Mouse (Mus musculus) lung, embryonic 15.5 days (tissue): ENCODE measurements around the gene Wfdc3. TPM values are rescaled to one million over a fixed set of nuclear protein-coding genes. Genes with fewer than 3 reads are reported as not detected.
A peak's percentile ranks its signal among the peaks of the same experiment; 100 is the strongest.

Source experiments
- ATAC-seq: fragments of 200-750 bp; cut with Nextera tagmentation; 2 replicates; pipeline ENCODE4 v1.8.0; 2017; ENCODE audit warnings: moderate number of reproducible peaks, borderline replicate concordance; ENCODE audit not compliant: low FRiP score, low TSS enrichment; ENCODE audit errors: extremely low read depth
- H3K27ac ChIP-seq: fragments of 300-500 bp; sonication (generic); 2 replicates; pipeline ENCODE4 v1.5.1; 2015; ENCODE audit warnings: moderate library complexity, mild to moderate bottlenecking, inconsistent platforms
- H3K27me3 ChIP-seq: fragments of 300-500 bp; sonication (generic); 2 replicates; pipeline ENCODE4 v1.6.1; 2015; ENCODE audit warnings: inconsistent platforms
- H3K36me3 ChIP-seq: fragments of 300-500 bp; sonication (generic); 2 replicates; pipeline ENCODE4 v1.6.1; 2015; ENCODE audit warnings: inconsistent platforms
- H3K4me1 ChIP-seq: fragments of 300-500 bp; sonication (generic); 2 replicates; pipeline ENCODE4 v1.6.1; 2015; ENCODE audit warnings: inconsistent platforms
- H3K4me2 ChIP-seq: fragments of 300-500 bp; sonication (generic); 2 replicates; pipeline ENCODE4 v1.6.1; 2015; ENCODE audit warnings: inconsistent platforms, mild to moderate bottlenecking, moderate library complexity
- H3K4me3 ChIP-seq: fragments of 300-500 bp; sonication (generic); 2 replicates; pipeline ENCODE4 v1.5.1; 2015; ENCODE audit warnings: mild to moderate bottlenecking, inconsistent platforms
- H3K9ac ChIP-seq: fragments of 300-500 bp; sonication (generic); 2 replicates; pipeline ENCODE4 v1.6.1; 2015; ENCODE audit warnings: inconsistent platforms
- H3K9me3 ChIP-seq: fragments of 300-500 bp; sonication (generic); 2 replicates; pipeline ENCODE4 v1.6.1; 2016; ENCODE audit warnings: inconsistent platforms
- WGBS: fragments of 180-500 bp; shearing (Covaris S2); methylation state at CpG from one replicate; pipeline ENCODE4 v1.1.7; 2015; 5-methylcytosine and 5-hydroxymethylcytosine counted together
- polyA plus RNA-seq: library from polyadenylated mRNA; unstranded; fragments of >200 nt; fragmentation: Nextera tagmentation; extraction: Ambion mirVana; gene quantifications from 2 replicates; pipeline ENCODE4 v1.2.1, GENCODE M21; 2015

Wfdc3 gene
- polyA plus RNA-seq, result 1.9 and 2.3 TPM in 2 replicates

DNA sequence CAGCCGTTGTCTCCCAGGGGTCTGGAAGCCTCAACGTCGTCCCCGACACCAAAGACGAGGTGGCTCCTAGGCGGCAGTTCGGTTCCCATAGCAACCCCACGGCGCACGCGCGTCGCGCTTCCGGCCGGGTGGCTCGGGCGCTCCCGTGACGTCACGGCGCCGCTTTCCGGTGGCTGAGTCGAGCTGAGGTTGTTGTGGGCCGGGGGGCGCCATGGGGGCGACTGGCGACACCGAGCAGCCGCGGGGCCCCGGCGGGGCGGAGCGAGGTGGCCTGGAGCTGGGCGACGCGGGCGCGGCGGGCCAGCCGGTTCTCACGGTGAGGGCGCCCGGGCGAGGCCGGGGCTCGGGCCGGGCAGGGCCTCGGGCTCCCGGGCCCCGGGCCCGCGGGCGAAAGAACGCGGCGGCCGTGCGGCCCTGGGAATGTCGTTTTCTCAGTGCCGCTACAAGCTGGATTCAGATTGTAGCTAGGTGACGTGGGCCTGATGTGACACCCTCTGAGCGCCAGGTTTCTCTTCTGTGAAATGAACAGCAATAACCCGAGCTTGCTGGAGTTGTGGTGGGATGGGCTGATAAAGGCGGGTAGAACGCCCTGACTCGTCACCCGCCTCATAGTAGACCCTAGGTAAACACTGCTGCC is at the start of gene Wfdc3, which contains the start of gene Dnttip1:
Gene Wfdc3, minus strand, starts transcription at position 89 of the 637 bp plus-strand sequence.
Gene Dnttip1, plus strand, starts transcription at position 141 of the 637 bp plus-strand sequence.
- Histone ChIP-seq H3K36me3 (peaks cover 30% of the 10 kb centered on the region), H3K9ac (peak within 1 kb of the TSS; percentile 88), H3K9me3 (no peaks in the 10 kb centered on the region), H3K4me2 (peak within 1 kb of the TSS; percentile 82), H3K27ac (peak within 1 kb of the TSS; percentile 54), H3K4me1 (peaks cover 15% of the 10 kb centered on the region), H3K4me3 (peak within 1 kb of the TSS; percentile 77), H3K27me3 (no peaks in the 10 kb centered on the region)
- peak; percentile 88 for ATAC-seq
- WGBS, result under 1% methylated on average over 59 of the region's 70 CpGs

DNA sequence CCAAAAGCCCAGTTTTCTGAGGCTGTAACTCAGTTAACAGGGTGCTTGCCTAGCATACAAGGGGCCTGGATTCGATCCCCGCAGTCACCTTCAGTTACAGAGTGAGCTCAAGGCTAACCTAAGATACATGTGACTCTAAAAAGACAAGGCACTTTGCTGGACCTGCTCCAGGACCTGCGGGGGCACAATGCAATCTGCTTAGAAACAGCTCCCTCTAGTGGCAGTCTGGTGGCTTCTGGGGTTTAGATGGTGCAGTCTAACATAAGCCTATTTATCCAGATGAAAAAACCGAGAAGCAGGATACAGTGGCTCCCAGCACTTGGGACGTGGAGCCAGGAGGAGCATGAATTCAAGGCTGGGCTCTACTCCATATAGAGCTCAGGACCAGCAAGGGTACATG is 48.6 kb upstream of the Wfdc3 start:
- Histone ChIP-seq H3K36me3 (peaks cover 59% of the 10 kb centered on the region), H3K4me2 (no peak overlapping the region), H3K27me3 (no peaks in the 10 kb centered on the region), H3K9me3 (no peaks in the 10 kb centered on the region), H3K9ac (no peak overlapping the region), H3K4me1 (0 out of 2 replicates have a peak, but pooled peaks cover 2% of the 10 kb centered on the region), H3K27ac (no peak overlapping the region), H3K4me3 (no peak overlapping the region)
- no peak for ATAC-seq
- WGBS, result 32% methylated on average over 5 of the region's 5 CpGs

DNA sequence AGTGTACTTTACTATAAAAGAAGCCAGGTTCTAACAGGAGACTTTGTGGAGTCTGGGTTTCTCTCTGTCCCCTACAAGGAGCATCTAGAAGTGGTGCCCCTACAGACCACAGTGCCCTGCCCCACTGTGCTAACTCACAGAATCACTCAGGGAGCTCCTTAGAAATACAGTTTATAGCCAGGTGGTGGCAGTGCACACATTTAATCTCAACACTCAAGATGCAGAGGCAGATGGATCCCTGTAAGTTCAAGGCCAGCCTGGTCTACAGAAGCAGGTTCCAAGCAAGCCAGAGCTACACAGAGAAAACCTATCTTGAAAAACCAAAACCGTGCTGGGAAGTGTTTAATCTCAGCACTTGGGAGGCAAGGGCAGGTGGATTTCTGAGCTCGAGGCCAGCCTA is 48.0 kb upstream of the Wfdc3 start:
- no peak for ATAC-seq
- Histone ChIP-seq H3K27me3 (no peaks in the 10 kb centered on the region), H3K27ac (no peak overlapping the region), H3K9me3 (no peaks in the 10 kb centered on the region), H3K9ac (no peak overlapping the region), H3K4me2 (no peak overlapping the region), H3K4me1 (peaks cover 3% of the 10 kb centered on the region; the same call in 1 of the 2 replicates), H3K4me3 (no peak overlapping the region), H3K36me3 (peaks cover 54% of the 10 kb centered on the region)
- WGBS, result 94% methylated on average over 2 of the region's 2 CpGs

DNA sequence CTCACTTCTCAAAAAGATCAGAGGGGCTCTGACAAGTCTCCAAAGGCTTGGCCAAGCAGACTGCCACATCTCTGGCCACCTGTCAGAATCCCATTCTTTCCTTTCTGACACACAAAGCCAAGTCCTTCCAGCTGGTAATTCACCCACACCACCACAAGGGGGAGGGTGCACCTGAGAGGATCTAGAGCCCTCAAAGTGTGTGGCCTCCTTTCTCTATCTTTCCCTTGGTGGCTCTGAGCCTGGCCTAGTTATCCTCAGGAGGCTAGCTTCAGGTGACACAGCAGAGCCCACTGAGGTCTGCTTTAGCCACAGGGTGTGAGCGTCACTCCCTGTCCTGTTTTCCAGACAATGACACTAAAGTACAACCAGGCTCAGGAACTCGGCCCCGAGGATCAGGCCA is 47.5 kb upstream of the Wfdc3 start:
- Histone ChIP-seq H3K27ac (no peak overlapping the region), H3K9ac (no peak overlapping the region), H3K4me2 (no peak overlapping the region), H3K4me3 (no peak overlapping the region), H3K36me3 (peaks cover 50% of the 10 kb centered on the region), H3K4me1 (peaks cover 9% of the 10 kb centered on the region; the same call in 1 of the 2 replicates), H3K27me3 (no peaks in the 10 kb centered on the region), H3K9me3 (no peaks in the 10 kb centered on the region)
- WGBS, result 67% methylated on average over 3 of the region's 3 CpGs
- ATAC-seq, result no peak

DNA sequence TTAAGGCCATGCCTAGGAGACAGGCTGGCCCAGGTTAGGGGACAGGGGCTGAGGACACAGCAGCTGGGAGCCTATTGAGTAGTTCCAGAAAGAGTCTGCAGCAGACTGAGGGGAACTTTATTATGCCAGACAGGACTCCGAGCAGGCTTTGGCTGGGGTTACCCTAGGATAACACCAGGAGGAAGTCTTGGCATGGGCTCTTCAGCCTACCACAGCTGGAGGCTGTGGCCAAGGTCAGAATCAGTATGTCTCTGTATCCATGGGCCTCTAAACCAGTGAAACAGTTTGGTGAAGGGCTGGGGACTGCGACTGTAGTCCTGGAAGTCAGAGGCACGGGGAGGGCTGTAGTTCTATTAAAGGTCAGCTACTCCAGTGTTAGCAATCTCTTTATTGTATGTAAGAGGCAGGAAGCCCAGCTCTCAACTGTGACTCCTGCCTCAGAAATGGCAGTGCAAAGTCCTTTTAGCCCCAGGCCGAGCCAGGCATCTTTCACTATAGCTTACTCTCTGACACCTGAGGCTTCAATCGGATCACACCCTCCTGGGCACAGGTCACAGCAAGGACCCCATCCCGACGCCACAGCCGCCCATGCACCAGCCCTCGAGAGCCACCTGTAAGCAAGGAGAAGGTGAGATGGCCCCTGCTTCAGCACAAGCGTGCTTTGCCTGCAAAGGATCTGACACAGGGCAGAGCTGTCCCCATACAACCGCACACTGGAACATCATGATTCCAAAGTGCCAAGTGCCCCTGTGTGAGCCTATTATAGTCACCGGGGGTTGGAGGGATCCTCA is 46.9 kb upstream of the Wfdc3 start:
- H3K4me1 ChIP-seq, result peaks cover 14% of the 10 kb centered on the region; the same call in 1 of the 2 replicates
- no peak overlapping the region for H3K27ac ChIP-seq
- peaks cover 45% of the 10 kb centered on the region for H3K36me3 ChIP-seq
- 88% methylated on average over 12 of the region's 12 CpGs for WGBS
- H3K9ac ChIP-seq, result no peak overlapping the region
- no peak overlapping the region for H3K4me2 ChIP-seq
- no peak for ATAC-seq
- H3K9me3 ChIP-seq, result no peaks in the 10 kb centered on the region
- no peak overlapping the region for H3K4me3 ChIP-seq
- no peaks in the 10 kb centered on the region for H3K27me3 ChIP-seq

DNA sequence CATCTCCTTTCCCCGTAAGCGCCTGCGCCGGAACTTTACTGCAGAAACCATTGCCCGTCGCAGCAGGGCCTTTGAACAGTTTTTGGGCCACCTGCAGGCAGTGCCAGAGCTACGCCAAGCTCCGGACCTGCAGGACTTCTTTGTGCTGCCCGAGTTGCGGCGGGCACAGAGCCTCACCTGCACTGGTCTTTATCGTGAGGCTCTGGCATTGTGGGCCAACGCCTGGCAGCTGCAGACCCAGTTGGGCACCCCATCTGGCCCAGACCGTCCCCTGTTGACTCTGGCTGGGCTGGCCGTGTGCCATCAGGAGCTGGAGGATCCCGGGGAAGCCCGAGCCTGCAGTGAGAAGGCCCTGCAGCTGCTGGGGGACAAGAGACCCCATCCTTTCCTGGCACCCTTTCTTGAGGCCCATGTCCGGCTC is 46.1 kb upstream of the Wfdc3 start:
- Histone ChIP-seq H3K27ac (no peak overlapping the region), H3K9ac (no peak overlapping the region), H3K36me3 (peaks cover 40% of the 10 kb centered on the region), H3K9me3 (no peaks in the 10 kb centered on the region), H3K4me3 (no peak overlapping the region), H3K27me3 (no peaks in the 10 kb centered on the region), H3K4me1 (peaks cover 21% of the 10 kb centered on the region), H3K4me2 (no peak overlapping the region)
- no peak for ATAC-seq
- WGBS, result 88% methylated on average over 18 of the region's 18 CpGs

DNA sequence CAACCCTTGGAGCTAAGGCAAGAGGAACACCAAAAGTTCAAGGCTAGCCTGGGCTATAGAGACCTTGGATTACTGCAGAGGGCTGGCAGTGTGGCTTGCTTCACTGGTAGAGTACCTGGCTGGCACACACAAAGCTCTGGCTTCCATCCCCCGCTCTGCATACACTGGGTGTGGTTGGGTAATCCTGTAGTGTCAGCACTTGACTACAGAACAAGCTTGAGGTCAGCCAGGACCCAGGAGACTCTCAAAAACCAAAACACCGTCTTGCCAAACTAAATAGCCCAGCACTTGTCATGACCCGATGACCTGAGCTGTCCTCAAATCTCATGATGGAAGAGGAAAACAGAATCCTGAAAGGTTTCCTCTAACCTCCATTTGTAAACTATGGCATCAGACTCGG is 44.7 kb upstream of the Wfdc3 start:
- WGBS, result 43% methylated on average over 4 of the region's 4 CpGs
- Histone ChIP-seq H3K9ac (no peak overlapping the region), H3K4me1 (peaks cover 26% of the 10 kb centered on the region), H3K9me3 (no peaks in the 10 kb centered on the region), H3K27ac (no peak overlapping the region), H3K4me3 (no peak overlapping the region), H3K4me2 (no peak overlapping the region), H3K27me3 (no peaks in the 10 kb centered on the region), H3K36me3 (peaks cover 36% of the 10 kb centered on the region)
- no peak for ATAC-seq

DNA sequence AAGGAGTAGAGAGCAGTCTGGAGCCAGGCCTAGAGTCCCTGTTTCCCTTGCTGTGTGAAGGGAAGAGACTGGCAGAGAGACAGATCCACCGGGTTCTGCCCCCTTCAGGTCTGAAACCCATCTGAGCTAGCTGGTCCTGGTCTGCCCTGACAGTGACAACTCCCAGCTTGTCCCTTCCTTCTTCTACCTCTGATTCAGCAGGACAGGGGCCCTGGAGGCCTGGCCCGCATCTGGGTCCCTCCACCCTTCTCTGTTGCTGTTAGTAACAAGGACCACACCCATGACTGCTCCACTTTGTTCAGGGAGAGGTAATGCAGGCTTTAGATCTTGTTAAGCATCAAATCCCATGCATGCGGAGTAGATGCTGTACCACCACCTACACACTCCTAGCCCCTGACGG is 42.7 kb upstream of the Wfdc3 start:
- Histone ChIP-seq H3K4me3 (no peak overlapping the region), H3K9me3 (no peaks in the 10 kb centered on the region), H3K27me3 (no peaks in the 10 kb centered on the region), H3K4me2 (no peak overlapping the region), H3K27ac (no peak overlapping the region), H3K36me3 (peaks cover 23% of the 10 kb centered on the region), H3K4me1 (peaks cover 26% of the 10 kb centered on the region), H3K9ac (no peak overlapping the region)
- WGBS, result 64% methylated on average over 4 of the region's 4 CpGs
- no peak for ATAC-seq

DNA sequence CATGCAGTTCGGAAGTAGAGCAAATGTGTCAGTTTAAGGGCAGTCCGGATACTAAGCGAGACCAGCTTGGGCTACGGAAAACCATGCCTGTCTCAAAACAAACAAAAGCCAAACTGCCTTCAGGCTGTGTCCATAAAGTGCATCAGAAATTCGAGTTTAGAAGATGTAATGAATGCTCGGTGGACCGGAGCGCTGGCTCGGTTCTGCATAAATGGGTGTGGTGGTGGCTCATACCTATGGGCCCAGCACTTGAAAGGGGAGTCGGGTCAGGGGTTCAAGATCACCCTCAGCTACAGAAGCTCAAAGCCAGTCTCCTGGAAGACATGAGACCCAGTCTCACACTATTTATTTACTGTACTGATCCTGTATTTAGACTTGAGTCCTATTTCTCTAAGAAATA is 42.0 kb upstream of the Wfdc3 start:
- no peak for ATAC-seq
- Histone ChIP-seq H3K4me3 (no peak overlapping the region), H3K27me3 (no peaks in the 10 kb centered on the region), H3K27ac (no peak overlapping the region), H3K4me2 (no peak overlapping the region), H3K9me3 (no peaks in the 10 kb centered on the region), H3K4me1 (peaks cover 24% of the 10 kb centered on the region), H3K9ac (no peak overlapping the region), H3K36me3 (peaks cover 18% of the 10 kb centered on the region)
- 75% methylated on average over 10 of the region's 10 CpGs for WGBS

DNA sequence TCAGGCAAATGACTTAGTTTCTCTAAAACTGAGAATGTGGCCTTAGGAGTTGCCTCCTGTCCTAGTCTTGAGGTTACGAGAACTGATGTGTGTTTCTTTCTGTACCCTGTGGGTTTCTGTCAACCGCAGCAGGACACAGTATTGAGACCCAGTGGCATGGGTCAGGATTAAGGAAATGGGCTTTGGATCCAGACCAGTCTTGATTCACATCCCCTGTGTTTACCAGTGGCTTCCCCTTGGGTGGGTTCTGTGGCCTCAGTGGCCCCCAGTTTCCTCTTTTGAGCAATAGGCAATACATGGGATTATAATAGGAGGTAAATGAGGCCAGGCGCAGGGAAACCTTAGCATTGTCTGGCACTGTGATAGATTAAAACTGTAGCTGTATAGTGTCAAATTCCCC is 41.3 kb upstream of the Wfdc3 start:
- peak overlapping the region; percentile 81 for H3K9ac ChIP-seq

DNA sequence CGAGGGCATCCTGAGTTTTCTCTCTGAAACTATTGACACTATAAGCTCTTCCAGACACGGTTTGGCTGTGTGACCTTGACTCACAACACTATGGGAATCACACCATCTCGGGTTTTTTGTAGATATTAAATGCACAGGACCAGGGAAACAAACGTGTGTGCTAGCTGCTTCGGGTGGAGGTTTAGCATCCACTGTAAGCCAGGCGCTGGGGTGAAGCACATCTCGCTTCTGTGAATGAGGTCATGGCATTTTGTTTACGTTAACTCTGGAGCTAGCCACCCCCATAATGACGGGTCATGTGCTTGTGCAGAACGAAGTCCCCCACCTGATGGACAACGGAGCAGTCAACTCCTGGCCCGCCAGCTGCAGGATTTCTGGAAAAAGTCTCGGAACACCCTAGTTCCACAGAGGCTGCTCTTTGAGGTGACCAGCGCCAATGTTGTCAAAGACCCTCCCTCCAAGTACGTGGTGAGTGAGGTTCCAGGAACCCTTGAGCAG is 40.7 kb upstream of the Wfdc3 start:
- Histone ChIP-seq H3K4me3 (peak overlapping the region; percentile 73), H3K36me3 (peaks cover 4% of the 10 kb centered on the region), H3K27ac (peak overlapping the region; percentile 92), H3K27me3 (no peaks in the 10 kb centered on the region), H3K4me2 (peak overlapping the region; percentile 90), H3K4me1 (peaks cover 24% of the 10 kb centered on the region), H3K9ac (peak overlapping the region; percentile 81), H3K9me3 (no peaks in the 10 kb centered on the region)
- peak; percentile 12; the same call in 1 of the 2 replicates for ATAC-seq
- WGBS, result 7% methylated on average over 15 of the region's 15 CpGs

More for the DNA sequence above, 41.3 kb upstream of the Wfdc3 start:
- H3K27ac ChIP-seq, result peak overlapping the region; percentile 26
- ATAC-seq, result no peak
- peak overlapping the region; percentile 90 for H3K4me2 ChIP-seq
- peaks cover 10% of the 10 kb centered on the region for H3K36me3 ChIP-seq
- no peaks in the 10 kb centered on the region for H3K27me3 ChIP-seq
- WGBS, result 80% methylated on average over 3 of the region's 3 CpGs
- H3K4me3 ChIP-seq, result peak overlapping the region; percentile 73
- H3K4me1 ChIP-seq, result peaks cover 24% of the 10 kb centered on the region
- H3K9me3 ChIP-seq, result no peaks in the 10 kb centered on the region
